Comparison of ENCODE assay signal across 30 mouse cellular contexts in the genomic region with DNA sequence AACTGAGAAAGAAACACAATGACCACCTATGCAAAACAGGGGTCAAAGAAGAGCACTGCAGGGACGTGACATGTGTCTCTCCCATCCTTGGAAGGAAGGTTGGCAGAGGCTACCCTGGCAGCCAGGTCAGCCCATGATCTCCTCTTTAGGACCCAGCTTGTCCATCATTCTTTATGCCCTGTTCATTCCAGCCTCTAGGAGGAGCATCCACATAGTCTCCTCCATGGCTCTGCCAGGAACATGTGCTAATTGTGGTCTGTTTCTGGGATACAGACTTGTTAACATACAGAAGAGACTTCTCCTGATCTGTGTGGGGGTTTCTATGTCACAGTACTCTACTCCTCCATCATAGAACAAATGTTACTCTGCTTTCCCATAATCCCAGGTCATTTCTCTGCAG. TPM values are rescaled to one million over a fixed set of nuclear protein-coding genes. Genes with fewer than 3 reads are reported as not detected.
DNase-seq lines count a peak whose midpoint lies in the region; ATAC-seq and TF ChIP-seq lines count a peak whose summit lies in the region.
"Had no signal": no experiment of that assay in that cellular context is flagged by ENCODE, and none has a peak within 500 bp of the region (broad histone marks: within the 10 kb centered on the region; RNA-seq: fewer than 3 reads in every experiment).

No protein-coding gene starts in this region.

- H3K27ac ChIP-seq in hindbrain, postnatal 0 days = no peak overlapping the region
- H3K27ac ChIP-seq in hindbrain, embryonic 14.5 days = no peak overlapping the region
- H3K27ac ChIP-seq in lung, postnatal 0 days (ENCODE audit: low read length) = no peak overlapping the region
- H3K27ac ChIP-seq: gastrocnemius, adult 2 months; heart, embryonic 10.5 days; heart, embryonic 15.5 days; hindbrain, embryonic 15.5 days; limb, embryonic 12.5 days; midbrain, embryonic 15.5 days had no signal

- H3K4me3 ChIP-seq in hindbrain, postnatal 0 days (ENCODE audit: low read length) = no peak overlapping the region
- H3K4me3 ChIP-seq in hindbrain, embryonic 14.5 days (replicated peaks; ENCODE audit: low read length) = no peak overlapping the region
- H3K4me3 ChIP-seq in lung, postnatal 0 days (ENCODE audit: low read depth, low read length) = no peak overlapping the region
- H3K4me3 ChIP-seq: erythroblast, embryonic 14.5 days; gastrocnemius, adult 2 months; heart, embryonic 10.5 days; heart, embryonic 15.5 days; hindbrain, embryonic 15.5 days; limb, embryonic 12.5 days; midbrain, embryonic 15.5 days had no signal

- DNase-seq in hindbrain, postnatal 0 days (ENCODE audit: low spot score) = no peak
- no peak for DNase-seq in hindbrain, embryonic 14.5 days (ENCODE audit: low spot score)
- no peak for DNase-seq in lung, postnatal 0 days (ENCODE audit: low spot score)
- DNase-seq in lung, adult 18-20 months = no peak
- DNase-seq in 3T3-L1 (ENCODE audit: low read depth, low spot score) (peak; percentile 3), NIH3T3 (ENCODE audit: low read depth) (peak; percentile 1)
- no peak for DNase-seq in layer of hippocampus, adult 9-10 months (ENCODE audit: low spot score)
- DNase-seq in urinary bladder, adult 2 months (ENCODE audit: low spot score) = no peak
- DNase-seq: adrenal gland, postnatal 36 days; B cell, adult 2 months; cerebellum, adult 2 months; cerebellum, postnatal 14 days; gastrocnemius, adult 2 months; kidney, adult 8-10 months; kidney, postnatal 10 days; right cerebral cortex, postnatal 4 days; thymus, adult 2 months; thymus, postnatal 36 days had no signal

- H3K4me2 ChIP-seq in hindbrain, postnatal 0 days (ENCODE audit: low read depth, low read length) = no peak overlapping the region
- H3K4me2 ChIP-seq in hindbrain, embryonic 14.5 days (replicated peaks) = no peak overlapping the region
- no peak overlapping the region for H3K4me2 ChIP-seq in lung, postnatal 0 days (replicated peaks; ENCODE audit: low read depth, low read length)
- H3K4me2 ChIP-seq: heart, embryonic 15.5 days; hindbrain, embryonic 15.5 days; limb, embryonic 12.5 days; liver, embryonic 11.5 days; midbrain, embryonic 15.5 days had no signal

- TF ChIP-seq CTCF in hindbrain, postnatal 0 days (IDR thresholded peaks at IDR 0.05; ENCODE audit: low read depth) = peak; percentile 23
- TF ChIP-seq CTCF in lung, postnatal 0 days (IDR thresholded peaks at IDR 0.05) = peak; percentile 49

- no peaks in the 10 kb centered on the region for H3K27me3 ChIP-seq in hindbrain, postnatal 0 days (ENCODE audit: insufficient read depth, low read length)
- H3K27me3 ChIP-seq in hindbrain, embryonic 14.5 days (ENCODE audit: control insufficient read depth, insufficient read depth, low read length) = no peaks in the 10 kb centered on the region
- no peaks in the 10 kb centered on the region for H3K27me3 ChIP-seq in lung, postnatal 0 days (replicated peaks; ENCODE audit: insufficient read depth, low read length)
- H3K27me3 ChIP-seq: heart, embryonic 15.5 days; hindbrain, embryonic 15.5 days; limb, embryonic 12.5 days; midbrain, embryonic 15.5 days had no signal

- ATAC-seq in hindbrain, postnatal 0 days = no peak
- ATAC-seq in hindbrain, embryonic 14.5 days (ENCODE audit: low FRiP score) = no peak
- ATAC-seq in lung, postnatal 0 days = no peak
- ATAC-seq: forebrain, embryonic 16.5 days; midbrain, embryonic 15.5 days had no signal

- H3K9ac ChIP-seq in hindbrain, postnatal 0 days (replicated peaks; ENCODE audit: low read length) = no peak overlapping the region
- no peak overlapping the region for H3K9ac ChIP-seq in hindbrain, embryonic 14.5 days
- no peak overlapping the region for H3K9ac ChIP-seq in lung, postnatal 0 days (replicated peaks; ENCODE audit: low read depth)
- H3K9ac ChIP-seq: heart, embryonic 15.5 days; hindbrain, embryonic 15.5 days; limb, embryonic 12.5 days; midbrain, embryonic 15.5 days had no signal

- H3K36me3 ChIP-seq in hindbrain, postnatal 0 days (ENCODE audit: insufficient read depth, low read length) = no peaks in the 10 kb centered on the region
- H3K36me3 ChIP-seq in hindbrain, embryonic 14.5 days (replicated peaks; ENCODE audit: control insufficient read depth, insufficient read depth) = no peaks in the 10 kb centered on the region
- H3K36me3 ChIP-seq in lung, postnatal 0 days (ENCODE audit: insufficient read depth, low read length) = no peaks in the 10 kb centered on the region
- H3K36me3 ChIP-seq: heart, embryonic 10.5 days; heart, embryonic 15.5 days; hindbrain, embryonic 15.5 days; limb, embryonic 12.5 days; midbrain, embryonic 15.5 days had no signal

- H3K4me1 ChIP-seq in hindbrain, postnatal 0 days (ENCODE audit: insufficient read depth, low read length) = no peaks in the 10 kb centered on the region
- no peaks in the 10 kb centered on the region for H3K4me1 ChIP-seq in hindbrain, embryonic 14.5 days (replicated peaks; ENCODE audit: control insufficient read depth, insufficient read depth, low read length)
- no peaks in the 10 kb centered on the region for H3K4me1 ChIP-seq in lung, postnatal 0 days (ENCODE audit: insufficient read depth, low read depth, low read length)
- H3K4me1 ChIP-seq: heart, embryonic 10.5 days; hindbrain, embryonic 15.5 days; limb, embryonic 12.5 days; midbrain, embryonic 15.5 days had no signal

- no peaks in the 10 kb centered on the region for H3K9me3 ChIP-seq in hindbrain, postnatal 0 days (ENCODE audit: low read length)
- no peaks in the 10 kb centered on the region for H3K9me3 ChIP-seq in hindbrain, embryonic 14.5 days (ENCODE audit: control insufficient read depth, low read length)
- H3K9me3 ChIP-seq in lung, postnatal 0 days (ENCODE audit: low read length) = no peaks in the 10 kb centered on the region
- H3K9me3 ChIP-seq: heart, embryonic 10.5 days; heart, embryonic 15.5 days; hindbrain, embryonic 15.5 days; limb, embryonic 12.5 days; midbrain, embryonic 15.5 days had no signal

- WGBS in hindbrain, postnatal 0 days = 67% methylated on average over 1 of the region's 1 CpGs
- WGBS in hindbrain, embryonic 14.5 days = 68% methylated on average over 1 of the region's 1 CpGs
- WGBS in lung, postnatal 0 days = 76% methylated on average over 1 of the region's 1 CpGs

- TF ChIP-seq EP300 in lung, postnatal 0 days (IDR thresholded peaks at IDR 0.05) = no peak

RNA-seq across cellular contexts. Expression of gene Fam83b, which starts 48.3 kb away (rescaled TPM):
- 0.36 TPM in 1 of 2 replicates, not detected in the other for total RNA-seq in hindbrain, postnatal 0 days (2014; rRNA removed)
- polyA plus RNA-seq in hindbrain, postnatal 0 days (2015; fragmentation: Nextera tagmentation; extraction: Ambion mirVana) = 0.09 and 0.18 TPM in 2 replicates
- 0.07 and 0.19 TPM in 2 replicates for polyA plus RNA-seq in hindbrain, embryonic 14.5 days (2014; fragmentation: Nextera tagmentation; extraction: Ambion mirVana)
- 0.84 and 0.99 TPM in 2 replicates for polyA plus RNA-seq in lung, postnatal 0 days (2015; fragmentation: Nextera tagmentation; extraction: Ambion mirVana)
- 3.4 and 3.5 TPM in 2 replicates for polyA plus RNA-seq in urinary bladder, adult 2 months (2012; rRNA removed)
- total RNA-seq: gastrocnemius, adult 2 months; gastrocnemius, postnatal 4 days; hematopoietic stem cell, adult 5-6 weeks; neutrophil, adult 5-6 weeks had no signal
- polyA plus RNA-seq: erythroblast, embryonic 14.5 days; forebrain, embryonic 16.5 days; spleen, adult 2 months had no signal

Comparison
In these comparisons a context has a peak if more than half of its experiments do, and no peak if none do; other contexts are left out.
1. DNase-seq: peak in 3T3-L1 (single experiment) and NIH3T3 (single experiment); none in hindbrain, postnatal 0 days (single experiment), hindbrain, embryonic 14.5 days (single experiment), lung, postnatal 0 days (single experiment), lung, adult 18-20 months (0 of 2), layer of hippocampus, adult 9-10 months (single experiment) and urinary bladder, adult 2 months (single experiment).